Mouse (Mus musculus): ENCODE measurements around the gene Nell1.

Nell1 gene

DNA sequence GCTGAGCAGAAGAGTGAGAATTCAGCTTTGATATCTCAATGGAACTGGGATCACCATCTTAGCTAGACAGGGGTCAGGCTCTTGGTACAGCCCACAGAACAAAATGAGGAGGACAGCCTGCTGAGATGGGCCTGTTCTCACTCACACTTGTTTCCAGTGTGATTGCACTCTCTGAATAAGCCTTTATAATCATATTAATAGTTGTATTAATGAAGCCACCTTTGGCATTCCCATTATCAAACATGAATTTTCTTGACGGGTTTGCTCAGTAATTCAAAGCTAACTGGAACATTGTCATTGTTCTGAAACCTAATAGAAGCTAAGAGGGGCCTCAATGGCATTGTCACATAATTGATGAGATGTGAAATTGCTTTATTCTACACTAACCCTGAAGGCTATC, 875.6 kb downstream of the Nell1 start:
- DNase-seq (ENCODE audit: low read depth, low spot score): no peak

DNA sequence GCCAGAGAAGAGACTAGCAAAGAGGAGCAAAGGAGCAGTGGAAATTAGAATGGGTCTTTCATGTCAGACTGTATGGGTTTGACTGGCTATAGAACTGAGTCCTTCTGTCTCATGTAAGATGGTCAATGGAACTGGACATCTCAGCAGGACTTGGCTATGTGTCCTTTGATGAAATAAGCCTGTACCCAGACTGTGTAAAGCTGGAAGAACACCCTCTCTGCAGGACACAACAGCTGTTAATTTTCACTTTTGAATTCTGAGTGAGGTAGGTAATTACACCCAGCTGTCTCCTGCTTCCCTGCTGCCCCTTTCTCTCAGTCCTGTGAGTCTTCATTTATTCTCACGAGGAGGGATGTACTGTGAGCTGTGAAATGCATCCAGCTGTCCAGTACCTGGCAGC, 895.5 kb downstream of the Nell1 start:
- DNase-seq (ENCODE audit: low read depth, low spot score): no peak

DNA sequence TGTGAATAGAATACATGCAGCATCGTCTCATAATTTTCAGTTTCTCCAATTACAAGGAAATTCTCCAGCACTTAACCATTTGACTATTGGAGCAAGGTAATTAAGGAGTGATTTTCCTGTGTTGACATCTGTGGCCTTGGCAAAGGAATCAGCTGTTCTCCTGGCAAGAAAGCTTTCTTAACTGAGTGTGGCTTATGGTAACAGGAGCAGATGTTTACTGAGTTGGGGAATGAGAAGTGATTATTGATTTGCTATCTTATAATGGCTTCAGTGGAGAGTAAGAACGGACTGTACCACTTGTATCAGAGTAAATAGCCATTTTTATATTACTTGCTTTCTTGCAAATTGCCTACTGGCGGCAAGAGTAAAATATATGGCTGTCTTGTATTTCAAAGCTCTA, 913.0 kb downstream of the Nell1 start:
- no peak for DNase-seq (ENCODE audit: low read depth, low spot score)

DNA sequence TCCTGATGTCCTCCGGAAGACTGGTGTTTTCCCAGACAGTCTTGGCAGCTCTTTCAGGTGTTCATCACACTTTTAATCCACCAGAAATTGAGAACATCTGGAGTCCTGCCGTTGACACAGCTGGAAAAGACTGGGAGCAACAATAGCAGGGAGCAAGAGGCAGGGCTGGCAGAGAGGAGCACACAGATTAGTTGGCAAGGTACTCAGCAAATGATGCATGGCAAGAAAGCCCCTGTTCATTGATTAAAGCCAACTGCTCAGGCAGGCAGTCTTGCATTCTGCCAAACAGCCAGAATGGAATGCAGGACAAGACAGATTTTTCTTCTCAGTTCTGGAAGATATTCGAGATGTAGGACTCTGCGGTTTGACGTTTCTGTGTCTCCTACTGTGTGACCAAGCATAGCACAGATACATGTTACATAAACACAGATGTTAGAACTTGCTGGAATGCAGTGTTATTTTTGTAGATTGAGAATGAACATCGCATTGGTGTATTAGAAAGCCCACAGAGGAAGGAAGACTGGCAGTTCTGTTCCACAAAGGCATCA, 925.0 kb downstream of the Nell1 start:
- DNase-seq (ENCODE audit: low read depth, low spot score): no peak

Data from c-Kit-negative CD71-positive TER-119-positive erythroid progenitor cells, embryonic 14.5 days (primary cell).